Mouse (Mus musculus) cerebellum, postnatal 10 days (tissue): Measurements from ENCODE around the gene Psmd1.
"Not testable (repeated sequence)": the region's sequence is repeated elsewhere in the genome, so short reads cannot be mapped to it uniquely, and the experiment has no call there.

ENCODE experiments used
- DNase-seq, 2 experiments: peaks; one replicate each; pipeline ENCODE4 v3.0.0; 2021; ENCODE audit warnings: mixed read lengths in 2 of 2

Gene Psmd1

DNA sequence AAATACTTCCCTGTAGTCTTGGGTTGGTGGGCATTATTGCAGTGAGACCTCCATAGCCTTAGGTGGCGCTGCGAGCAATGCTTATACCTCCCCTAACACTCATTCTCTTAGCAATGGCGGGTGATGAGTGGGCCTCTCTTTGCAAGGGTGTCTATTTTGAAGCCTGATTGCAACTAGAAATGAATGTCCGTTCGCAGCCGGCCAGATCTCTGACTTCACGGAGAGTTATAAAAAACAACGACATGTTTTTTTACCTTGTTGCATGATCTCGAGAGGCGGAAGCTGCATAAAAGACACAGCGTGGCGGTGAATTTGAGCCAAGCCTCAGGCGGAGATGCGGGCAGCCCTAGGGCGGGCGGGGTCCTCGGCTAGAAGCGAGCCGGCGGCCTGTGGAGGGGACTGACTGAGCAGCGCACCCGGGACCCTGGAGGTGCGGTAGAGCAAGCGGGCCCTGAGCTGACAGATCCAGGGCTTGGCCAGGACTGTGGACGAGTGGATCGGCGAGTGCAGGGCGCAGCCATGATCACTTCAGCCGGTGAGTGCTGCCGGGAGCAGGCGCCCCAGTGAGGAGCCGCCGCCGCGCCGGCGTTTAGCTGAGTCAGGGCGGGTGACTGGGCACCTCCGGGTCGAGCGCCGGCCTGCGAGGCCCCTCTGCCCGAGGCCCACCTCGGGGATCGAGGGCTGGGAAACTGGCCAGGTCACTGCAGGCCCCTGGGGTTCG lies at the start of gene Psmd1:
Psmd1 (plus strand) TSS at position 117 of the 721 bp plus-strand sequence.
- DNase-seq: peak; percentile 90 to 94

DNA sequence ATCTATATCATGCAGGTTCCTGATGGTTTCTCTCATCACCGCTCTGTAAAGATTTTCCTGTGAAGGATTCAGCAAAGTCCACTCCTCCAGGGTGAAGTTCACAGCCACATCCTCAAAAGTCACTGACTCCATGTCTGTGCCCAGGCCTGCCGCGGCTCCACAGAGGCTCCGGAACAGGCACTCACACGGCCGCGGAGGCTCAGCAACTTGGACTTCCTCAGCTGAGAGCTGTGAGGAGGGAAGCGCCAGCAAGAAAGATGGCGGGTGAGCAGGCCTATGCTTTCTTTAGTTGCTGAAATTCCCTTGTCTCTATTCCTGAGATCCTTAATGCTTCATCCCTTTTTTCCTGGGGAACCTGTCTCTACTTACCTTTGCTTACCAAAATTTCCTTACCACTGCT lies 48.4 kb upstream of the Psmd1 start:
- DNase-seq: not testable (repeated sequence)

DNA sequence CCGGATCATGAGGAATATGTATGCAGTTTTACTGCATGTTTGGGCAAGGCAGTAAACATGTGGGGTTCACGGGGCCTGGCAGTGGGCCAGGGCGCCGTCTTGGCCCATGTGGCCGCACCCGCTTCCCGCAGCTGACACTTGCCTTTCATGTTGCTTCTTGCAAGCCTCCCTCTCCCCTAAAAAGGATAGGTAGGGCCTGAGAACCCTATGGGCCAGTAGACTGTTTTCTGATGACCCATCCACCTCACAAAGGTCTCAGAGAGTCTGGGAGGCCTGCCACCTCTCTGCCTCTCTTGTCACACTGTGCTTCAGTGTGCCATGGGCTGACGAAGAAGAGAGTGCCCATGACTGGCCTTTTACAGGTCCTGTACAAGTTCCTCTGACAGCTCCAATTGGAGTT lies 47.7 kb upstream of the Psmd1 start, which contains the start of gene Spata3:
Spata3 (plus strand) TSS at position 301 of the 400 bp plus-strand sequence.
- DNase-seq: no peak

DNA sequence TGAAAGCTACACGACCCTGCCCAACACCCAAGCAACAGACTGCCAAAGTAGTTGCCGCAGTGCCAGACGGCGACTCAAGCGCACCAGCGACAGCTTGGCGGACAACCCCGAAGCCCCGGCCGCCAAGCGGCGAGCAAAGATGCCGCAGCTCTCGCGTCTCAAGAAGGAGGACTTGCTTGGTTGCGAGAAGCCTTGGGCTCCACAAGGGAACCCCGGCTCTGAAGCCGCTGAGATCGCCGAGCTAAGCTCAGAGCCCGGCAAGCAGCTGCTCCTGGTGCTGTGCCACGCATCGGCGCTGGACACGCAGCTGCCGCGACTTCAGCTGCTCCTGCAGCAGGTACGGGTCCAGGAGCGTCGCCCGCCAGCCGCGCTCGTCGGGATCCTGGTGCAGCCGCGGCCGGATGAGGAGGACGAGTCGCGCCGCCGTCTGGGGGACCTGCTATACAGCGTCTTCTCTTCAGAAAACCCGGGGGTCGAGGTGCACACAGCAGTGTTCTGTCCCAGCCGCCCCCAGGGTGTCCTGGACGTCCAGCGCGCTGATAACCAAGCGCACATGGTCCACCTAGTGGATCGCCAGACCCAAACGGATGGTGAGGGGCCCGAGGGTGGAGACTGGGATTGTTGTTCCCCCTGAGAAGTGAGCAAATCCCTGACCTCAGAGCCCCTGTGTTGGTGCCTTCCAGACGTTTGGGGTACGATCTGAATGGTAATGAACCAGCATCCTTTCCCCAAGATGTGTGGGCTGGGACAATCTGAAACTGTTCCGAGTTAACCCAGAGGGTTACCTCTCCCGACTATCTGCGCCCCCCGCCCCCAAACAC lies 45.7 kb upstream of the Psmd1 start:
- peak; percentile 92 to 93 for DNase-seq

DNA sequence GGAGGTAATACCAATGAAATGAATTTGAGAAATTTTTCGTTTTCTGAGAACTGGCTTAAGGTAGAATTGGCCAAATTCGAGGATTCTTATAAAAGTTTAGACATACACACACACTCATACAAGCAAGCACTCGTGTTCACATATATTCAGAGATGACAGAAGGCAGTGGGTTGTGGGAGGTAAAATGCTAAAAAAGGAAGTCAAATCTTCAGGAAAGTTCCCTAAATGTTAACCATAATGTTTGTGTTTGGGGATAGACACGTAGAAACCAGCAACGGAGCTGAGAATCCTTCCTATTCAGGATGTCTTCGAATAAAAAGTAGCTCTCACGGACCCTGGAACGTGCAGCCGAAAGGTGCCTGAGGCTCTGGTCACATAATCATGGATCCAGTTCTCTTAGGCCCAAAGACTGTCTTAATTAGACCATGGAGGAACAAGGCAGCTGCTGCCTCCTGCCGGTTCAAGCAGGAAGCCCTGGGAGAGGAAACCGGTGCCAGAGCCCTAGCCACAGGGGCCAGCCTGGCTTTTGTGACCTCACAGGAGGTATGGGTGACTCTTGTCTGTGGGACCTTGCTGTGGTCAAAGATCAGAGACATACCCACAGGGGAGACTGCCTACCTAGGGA lies 42.7 kb upstream of the Psmd1 start:
- DNase-seq: peak; percentile 32 to 38

DNA sequence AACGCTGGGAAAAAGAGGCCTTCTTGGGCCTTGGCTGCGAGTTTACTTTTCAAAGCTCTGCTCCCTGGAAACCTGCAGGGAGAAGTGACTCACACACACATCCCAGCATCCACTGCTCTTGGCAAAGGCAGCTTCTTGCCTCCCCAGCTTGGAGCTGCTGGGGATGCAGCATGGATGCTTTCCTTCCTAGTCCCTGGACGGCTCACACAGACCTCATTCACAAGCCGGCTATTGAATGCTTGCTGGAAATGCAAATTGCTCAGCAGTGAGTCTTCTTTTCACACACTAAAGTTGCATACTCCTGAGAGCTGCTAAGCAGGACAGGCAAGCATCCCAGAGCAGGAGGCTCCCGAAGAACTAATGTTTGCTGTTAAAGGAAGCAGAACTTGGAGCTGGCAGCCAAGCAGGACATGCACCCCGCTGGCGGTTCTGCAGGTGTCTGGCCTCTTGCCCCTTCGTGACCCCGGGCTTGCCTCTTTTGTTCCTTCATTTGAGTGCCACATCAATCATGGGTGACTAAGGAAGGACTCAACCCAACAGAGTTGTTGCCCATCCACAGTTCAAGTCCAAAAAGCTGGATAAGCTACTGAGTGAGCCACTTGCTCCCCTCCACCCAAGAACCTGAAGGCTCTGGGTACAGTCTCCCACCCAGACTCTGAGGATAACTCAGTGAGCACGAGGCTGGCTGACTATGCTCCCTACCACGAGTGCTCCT lies 31.8 kb upstream of the Psmd1 start:
- DNase-seq: peak; percentile 36 to 48

DNA sequence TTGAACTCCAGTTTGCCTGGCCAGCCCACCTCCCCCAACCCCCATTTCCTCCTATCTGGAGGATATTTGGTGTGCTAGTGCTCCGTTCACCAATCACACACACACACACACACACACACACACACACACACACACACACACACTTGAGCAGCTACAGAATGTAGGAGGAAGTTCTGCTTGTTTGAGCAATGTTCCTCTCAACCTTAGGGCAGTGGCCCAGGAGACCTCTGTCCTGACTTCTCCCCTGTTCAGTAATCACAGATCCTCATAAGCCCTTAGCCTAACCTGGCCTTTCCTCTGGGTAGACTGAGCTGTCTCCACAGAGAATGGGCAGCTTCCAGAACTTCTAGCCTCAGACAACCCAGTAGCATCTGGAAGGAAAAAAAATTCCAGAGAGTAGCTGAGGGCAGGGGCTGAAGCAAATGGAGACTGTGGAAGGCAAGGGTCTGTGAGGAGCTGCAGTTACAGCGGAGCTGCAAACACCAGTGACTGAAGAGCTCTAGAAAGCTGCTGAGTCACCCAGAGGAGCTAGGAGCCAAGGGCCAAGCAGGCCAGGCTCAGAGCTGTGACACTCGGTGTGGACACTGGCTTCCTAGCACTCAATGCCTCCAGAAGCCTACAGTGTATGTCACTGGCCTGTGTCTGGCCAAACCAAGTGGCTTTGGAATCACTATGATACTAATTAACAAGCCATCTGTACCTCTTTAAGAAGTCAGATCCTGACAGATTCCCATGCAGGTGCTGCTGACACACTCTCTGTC lies 25.8 kb upstream of the Psmd1 start:
- DNase-seq: peak; percentile 56 to 58

DNA sequence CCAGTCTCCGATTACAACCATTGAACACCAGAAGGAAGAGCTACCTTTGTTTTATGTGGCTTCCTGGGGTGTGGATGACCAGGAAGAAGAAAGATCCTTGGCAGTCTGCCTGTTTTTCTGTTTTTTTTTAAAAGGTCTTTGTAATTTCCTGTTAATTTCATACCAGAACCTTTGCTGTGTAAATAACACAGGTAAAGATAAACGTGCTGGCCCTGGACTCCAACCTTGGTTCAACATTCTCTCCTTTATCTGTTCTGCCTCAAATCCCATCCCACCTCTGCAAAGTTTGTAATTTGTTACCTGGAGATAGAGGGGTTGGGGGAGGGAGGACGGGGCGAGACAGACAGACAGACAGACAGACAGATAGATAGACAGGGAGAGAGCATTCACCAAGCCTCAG lies 24.1 kb upstream of the Psmd1 start:
- no peak for DNase-seq

DNA sequence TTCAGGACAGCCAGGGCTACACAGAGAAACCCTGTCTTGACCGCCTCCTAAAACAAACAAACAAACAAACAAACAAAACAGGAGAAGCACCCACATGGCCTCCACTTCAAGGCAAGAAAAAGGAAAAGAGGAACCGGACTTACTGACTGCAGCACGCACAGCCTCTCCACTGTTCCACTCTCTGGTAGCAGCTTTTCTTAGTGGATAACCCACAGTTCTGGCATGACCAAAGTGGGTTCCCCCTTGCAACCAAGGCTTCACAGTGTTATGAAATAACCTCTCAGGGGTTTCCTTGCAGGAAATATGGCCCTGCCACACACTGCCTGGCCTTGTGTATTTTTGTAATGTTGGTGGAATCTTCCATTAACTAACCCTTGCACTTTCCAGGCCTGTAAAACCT lies 23.4 kb upstream of the Psmd1 start:
- no peak for DNase-seq

DNA sequence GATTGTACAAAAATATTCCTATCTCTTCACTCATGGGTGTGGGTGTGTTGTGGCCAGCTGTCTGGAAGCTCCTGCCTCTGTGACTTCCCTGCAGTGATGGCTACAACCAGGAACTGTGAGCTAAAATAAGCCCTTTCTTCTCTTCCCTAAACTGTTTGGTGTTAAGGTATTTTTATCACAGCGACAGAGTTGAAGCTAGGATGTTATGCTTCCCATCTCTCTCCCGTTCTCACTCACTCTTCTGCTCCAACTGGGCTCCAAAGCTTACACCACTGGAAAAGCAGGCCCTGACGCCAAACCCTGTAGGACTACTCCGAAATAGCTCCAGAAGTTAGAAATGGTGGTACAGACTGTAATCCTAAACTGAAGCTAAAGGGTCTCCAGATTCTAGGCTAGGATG lies 19.1 kb upstream of the Psmd1 start:
- no peak for DNase-seq

DNA sequence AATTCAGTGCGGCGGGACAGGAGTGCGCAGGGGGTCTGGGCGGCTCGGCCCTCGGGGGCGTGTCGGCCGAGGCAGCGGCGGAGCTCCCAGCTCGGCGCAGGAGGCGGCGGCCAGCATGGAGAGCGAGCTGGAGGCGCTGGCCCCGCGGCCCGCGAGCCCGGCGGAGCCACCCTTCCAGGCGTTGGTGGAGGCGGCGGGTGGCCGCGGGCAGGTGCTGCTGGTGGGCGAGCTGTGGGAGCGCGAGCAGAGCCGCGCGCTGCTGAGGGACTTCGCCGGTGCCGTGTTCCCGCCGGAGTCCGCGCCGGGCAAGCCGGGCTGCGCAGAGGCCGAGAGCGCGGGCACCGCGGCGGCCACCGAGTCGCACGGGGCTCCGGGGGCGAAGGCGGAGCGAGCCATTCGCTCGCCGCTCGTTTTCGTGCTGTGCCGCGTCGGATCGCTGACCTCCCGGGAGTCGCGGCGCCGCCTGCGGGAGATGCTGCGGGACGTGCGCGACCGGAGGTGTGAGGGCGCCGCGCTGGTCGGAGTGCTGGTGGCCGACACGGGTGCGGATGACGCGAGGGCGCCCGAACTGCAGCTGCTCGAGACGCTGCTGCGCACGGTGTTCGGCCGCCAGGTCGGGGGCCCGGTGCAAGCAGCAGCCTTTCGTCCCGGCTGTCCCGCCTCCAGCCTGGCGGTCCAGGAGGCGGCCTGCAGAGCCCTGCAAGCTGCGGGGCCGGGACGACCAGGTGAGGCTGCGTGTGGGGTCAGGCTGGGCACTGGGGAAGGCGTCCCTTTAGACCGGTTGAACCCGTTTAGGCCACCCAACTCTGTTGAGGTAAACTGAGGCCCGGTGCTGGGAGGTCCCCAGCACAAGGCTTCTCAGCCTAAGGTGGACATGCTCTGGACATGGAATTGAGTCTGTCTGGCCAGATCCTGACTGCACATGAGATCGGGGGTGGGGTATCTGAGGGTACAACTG lies 18.1 kb upstream of the Psmd1 start, which contains the start of gene 2810459M11Rik:
2810459M11Rik (plus strand) TSS at position 16 of the 958 bp plus-strand sequence.
- peak; percentile 51 to 54 for DNase-seq

DNA sequence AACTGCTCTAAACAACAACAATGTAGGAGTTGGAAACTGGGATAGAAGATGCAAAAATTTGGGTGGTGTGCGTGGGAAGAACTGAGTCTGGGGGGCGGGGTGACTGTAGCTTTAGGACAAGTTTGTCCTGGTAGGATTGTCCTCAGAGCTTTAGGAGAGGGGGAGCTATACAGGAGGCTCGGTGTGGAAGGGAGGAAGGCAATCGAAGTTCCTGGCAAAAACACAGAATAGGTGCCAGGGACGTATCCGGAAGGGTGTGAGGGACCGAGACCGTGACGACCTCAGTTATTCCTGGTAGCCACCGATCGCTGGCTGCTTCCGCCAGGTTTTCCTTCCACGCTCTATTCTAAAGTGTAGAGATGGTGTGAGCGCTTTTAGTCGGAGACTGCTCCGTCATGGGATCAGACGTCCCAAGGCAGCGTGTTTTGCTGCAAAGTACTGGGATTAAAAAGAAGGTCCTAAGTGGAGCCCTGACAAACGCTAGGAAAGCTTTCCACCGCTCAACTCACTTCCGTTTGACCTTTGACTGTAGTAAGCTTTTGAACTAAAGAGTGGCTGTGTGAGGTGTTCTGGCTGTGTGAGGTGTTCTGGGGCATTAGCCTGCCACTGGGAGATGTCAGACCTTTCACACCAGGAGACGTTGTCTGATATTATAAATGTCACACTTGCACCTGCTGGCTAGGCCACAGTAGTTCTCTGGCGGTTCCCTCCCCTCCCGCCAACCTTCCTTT lies 17.2 kb upstream of the Psmd1 start:
- no peak for DNase-seq

DNA sequence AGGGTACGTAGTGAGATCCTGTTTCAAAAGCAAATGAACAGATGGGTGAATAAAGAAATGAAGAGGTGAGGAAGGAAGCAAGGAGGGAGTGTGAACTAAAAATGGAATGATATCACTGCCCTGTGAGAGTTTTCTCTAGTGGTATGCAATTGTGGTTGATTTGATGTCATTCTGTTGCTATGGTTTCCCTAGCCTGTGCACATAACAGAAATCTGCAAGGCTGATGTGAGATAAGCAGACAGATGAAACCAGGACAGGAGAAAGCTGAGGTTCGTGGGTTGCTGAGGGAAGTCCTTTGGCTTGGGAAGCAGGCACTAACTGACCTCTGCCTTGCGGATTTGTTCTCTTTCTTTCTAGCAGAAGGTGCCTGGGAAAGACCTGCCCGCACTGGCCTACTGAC lies 16.0 kb upstream of the Psmd1 start:
- no peak for DNase-seq

DNA sequence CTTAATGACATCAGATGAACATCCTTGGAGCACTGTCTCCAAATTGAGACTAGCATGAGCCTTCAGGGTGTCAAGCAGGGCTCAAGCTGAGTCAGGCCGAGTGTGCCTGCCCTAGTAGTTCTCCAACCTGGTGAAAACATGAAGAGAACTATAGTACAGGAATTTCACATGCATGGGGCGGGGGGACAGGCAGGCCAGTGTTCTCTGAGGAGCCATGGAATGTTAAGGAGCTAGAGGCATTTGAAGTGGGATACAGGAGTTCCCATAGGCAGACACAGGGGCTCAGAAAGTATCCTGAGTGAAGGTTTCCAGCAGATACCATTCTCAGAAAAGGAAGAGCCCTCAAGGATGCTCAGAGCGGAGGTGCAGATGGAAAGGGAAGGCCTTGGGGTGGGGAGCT lies 15.4 kb upstream of the Psmd1 start:
- no peak for DNase-seq

DNA sequence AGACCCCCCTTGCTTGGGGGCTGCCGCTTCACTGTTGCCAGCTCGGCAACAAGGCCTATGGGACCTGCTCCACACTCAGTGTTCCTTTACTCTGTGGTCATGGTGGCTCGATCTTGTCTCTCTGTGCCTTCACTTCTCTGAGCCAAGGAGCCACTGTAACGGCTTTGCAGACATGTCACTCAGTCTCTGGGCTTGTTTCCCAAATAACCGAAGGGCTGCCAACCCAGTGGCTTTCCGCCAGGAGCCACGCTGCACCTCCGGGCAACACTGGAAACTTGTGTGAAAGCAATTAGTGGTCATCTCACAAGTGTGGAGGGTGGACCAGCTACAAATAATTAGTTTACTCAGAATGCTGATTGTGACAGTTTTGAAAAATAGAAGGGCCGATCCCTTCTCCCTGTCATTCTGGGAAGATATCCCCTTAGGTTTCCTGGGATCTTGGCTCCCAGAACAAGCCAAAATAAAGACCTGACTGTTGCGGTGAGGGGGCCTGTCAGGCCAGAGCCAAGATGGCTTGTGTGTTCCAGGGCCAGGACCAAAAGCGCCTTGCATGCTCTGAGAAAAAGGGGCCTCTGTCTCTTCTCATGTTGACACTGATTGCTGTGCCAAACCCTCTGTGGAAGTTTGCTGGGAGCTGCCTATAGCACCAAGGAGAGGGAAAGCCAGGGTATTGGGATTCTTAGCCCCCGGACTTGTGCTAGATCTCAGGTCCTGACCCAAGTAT lies 10.8 kb upstream of the Psmd1 start:
- peak; percentile 96 to 97 for DNase-seq

DNA sequence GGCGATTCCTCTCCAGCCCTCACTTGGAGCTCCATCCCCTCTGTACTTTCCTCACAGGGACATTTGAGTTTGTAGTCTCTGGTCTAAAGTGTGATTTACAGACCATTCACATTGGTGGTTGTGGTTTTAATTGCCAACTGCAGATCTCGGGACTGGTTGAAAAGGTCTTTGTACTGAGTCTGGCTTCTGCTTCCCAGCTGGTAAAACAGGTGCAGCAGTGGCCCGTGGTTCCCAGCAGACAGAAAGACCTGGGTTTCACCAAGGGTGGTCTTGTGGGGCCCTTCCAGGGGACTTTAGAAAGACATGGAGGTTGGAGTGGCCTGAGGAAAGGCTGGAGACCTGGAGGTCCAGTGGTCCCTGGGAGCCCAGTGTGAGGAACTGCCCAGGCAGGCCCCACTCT lies 9.2 kb upstream of the Psmd1 start:
- no peak for DNase-seq

DNA sequence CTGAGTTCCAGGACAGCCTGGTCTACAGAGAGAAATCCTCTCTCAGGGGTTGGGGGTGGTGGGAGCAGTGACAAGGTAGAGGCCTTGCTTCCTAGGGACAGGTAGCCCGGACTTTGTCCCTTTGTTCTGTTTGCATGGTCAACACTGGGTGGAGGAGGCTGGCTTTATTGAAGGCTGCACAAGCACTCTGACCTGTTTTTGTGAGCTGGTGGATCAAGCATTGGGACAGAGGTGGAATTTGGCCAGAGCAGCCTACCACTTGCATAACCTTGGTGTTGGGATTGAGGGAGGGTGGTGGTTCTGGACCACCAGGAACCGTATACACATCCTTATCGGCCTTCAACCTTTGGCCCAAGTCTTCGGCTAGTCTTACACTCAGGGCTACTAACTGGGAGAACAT lies 7.9 kb upstream of the Psmd1 start:
- no peak for DNase-seq

DNA sequence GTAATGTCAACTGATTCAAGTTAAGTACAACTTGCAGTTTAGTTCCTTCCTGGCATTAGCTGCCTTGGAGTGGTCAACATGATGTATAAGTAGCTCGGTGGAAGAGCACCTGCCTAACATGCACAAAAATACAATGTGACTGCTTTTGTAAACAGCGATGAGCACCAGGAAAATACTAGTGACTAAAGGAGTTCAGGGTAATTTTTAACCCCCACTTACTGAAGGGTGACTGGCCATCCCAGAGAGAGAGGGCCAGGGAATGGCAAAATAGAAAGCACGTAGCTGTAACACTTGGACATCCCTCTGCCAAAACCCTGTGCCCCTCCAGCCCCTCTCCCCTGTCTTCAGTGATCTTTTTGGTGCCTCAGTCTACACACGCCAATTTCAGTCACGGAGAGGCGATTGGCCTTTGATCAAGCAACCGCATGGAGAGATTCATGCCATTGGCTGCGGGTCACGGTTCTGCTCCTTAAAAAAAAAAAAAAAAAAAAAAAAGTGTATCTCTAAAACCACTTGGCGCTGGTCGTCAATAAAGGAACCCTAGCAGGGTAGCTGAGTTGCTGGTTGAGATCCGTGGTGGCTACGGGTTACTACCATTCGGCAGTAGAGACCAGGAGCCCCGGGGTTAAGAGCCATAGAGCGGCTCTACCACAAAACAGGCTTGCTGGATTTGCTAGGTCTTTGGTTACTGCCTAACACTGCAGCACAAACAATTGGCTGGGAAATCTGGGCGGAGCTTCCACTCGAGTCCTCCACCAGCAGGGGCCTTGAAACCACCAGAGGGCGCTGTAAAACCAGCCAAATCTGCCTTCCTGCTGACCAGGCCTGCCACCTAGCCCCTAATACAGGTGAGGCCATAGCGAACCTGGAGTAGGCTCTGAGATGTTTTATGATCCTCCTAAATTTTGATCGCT lies 5.1 kb upstream of the Psmd1 start:
- DNase-seq: peak; percentile 97 to 99
